Mouse (Mus musculus) ES-E14 (cell line): ENCODE measurements around the gene Cadm2.

ENCODE experiments used
- CHD2 ChIP-seq: IDR thresholded peaks from 2 replicates; pipeline ENCODE4 v1.6.1; 2014; ENCODE audit warnings: mild to moderate bottlenecking, low read depth, low read length, inconsistent platforms
- HCFC1 ChIP-seq: IDR thresholded peaks from 2 replicates; pipeline ENCODE4 v1.6.1; 2012; ENCODE audit warnings: low read length, inconsistent platforms, borderline replicate concordance; ENCODE audit not compliant: insufficient read depth
- ZC3H11A ChIP-seq: IDR thresholded peaks from 2 replicates; pipeline ENCODE4 v1.6.1; 2012; ENCODE audit warnings: low read depth, mild to moderate bottlenecking, inconsistent platforms, low read length, borderline replicate concordance
- ZNF384 ChIP-seq: IDR thresholded peaks from 2 replicates; pipeline ENCODE4 v1.6.1; 2012; ENCODE audit warnings: low read depth, low read length, inconsistent platforms

GRCm38 (mm10) chr16:66955876-66956275 lies 664.8 kb downstream of the Cadm2 start:
- TF ChIP-seq CHD2 (no peak), ZC3H11A (no peak), HCFC1 (no peak), ZNF384 (no peak)
